10 mouse cellular contexts compared by ENCODE assay signal in the genomic region with DNA sequence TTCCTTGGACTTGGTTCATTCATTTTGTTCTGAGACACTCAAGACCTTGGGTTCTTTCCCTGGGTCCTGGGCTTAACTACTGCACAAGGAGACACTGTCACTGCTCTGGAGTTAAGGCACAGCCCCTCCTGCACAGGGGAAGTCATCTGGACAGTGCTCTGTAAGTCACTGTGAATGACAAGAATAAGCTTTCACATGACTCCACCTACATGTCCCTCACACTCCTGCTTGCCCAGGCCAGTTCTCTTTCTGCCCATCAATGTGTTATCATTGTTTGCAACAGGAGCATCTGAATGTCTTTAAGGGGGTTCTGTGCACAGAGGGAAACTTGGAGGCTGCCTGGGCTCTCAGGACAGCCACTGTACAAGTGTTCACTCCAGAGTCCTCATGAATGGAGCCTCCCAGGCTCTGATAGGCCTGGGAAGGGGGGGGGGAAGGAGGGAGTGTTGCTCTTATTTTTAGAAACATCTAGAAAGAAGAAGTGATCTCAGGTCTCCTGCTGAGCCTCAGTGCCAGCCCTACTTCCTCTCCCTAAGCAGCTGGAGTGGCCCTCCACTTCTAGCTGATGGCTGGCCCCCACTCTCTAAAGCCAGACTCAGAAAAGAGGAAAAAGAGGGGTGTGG. TPM values are rescaled to one million over a fixed set of nuclear protein-coding genes. Genes with fewer than 3 reads are reported as not detected.
DNase-seq lines count a peak whose midpoint lies in the region.
"Had no signal": no experiment of that assay in that cellular context is flagged by ENCODE, and none has a peak within 500 bp of the region (broad histone marks: within the 10 kb centered on the region; RNA-seq: fewer than 3 reads in every experiment).

No protein-coding gene starts in this region.

- DNase-seq in heart, adult 18-20 months, result peak; percentile 64 to 77
- DNase-seq in heart, adult 8-10 months (ENCODE audit: low spot score), result no peak
- DNase-seq in B cell, adult 2 months, result peak; percentile 57 to 58
- peak; percentile 64 to 69 for DNase-seq in heart, adult 9 months (ENCODE audit: low spot score in 2 of 2)
- peak; percentile 54 for DNase-seq in lung, postnatal 25 days (ENCODE audit: low spot score)
- no peak for DNase-seq in kidney, postnatal 36 days
- no peak for DNase-seq in adrenal gland, postnatal 36 days
- no peak for DNase-seq in frontal cortex, postnatal 10 days (ENCODE audit: low spot score in 2 of 2)
- DNase-seq: adrenal gland, adult 8-10 months; kidney, postnatal 14 days had no signal

RNA-seq across cellular contexts. Expression of a gene that starts 19.8 kb away (rescaled TPM):
- total RNA-seq in heart, adult 18-20 months (2021), result 100 to 1,000 TPM; 382 to 400 TPM
- total RNA-seq in heart, adult 8-10 months (2022), result 100 to 1,000 TPM; 312 to 410 (median 362) TPM
- 10 to 100 TPM; 44.5 to 48.7 TPM for total RNA-seq in adrenal gland, postnatal 36 days (2021)

Comparison
In these comparisons a context has a peak if more than half of its experiments do, and no peak if none do; other contexts are left out.
1. DNase-seq: peak in heart, adult 18-20 months (2 of 2), B cell, adult 2 months (2 of 2), heart, adult 9 months (2 of 2) and lung, postnatal 25 days (single experiment); none in heart, adult 8-10 months (single experiment), kidney, postnatal 36 days (0 of 2), adrenal gland, postnatal 36 days (0 of 2) and frontal cortex, postnatal 10 days (0 of 2).
2. RNA of a gene that starts 19.8 kb away (total RNA-seq): 382 to 400 TPM in heart, adult 18-20 months and 312 to 410 TPM in heart, adult 8-10 months; 44.5 to 48.7 TPM in adrenal gland, postnatal 36 days; every median in the first group is over 4 times any median in the second.